Mouse (Mus musculus) activated CD4-positive, CD25-positive, alpha-beta regulatory T cell, adult 4 months (primary cell): ENCODE measurements at regions not wholly inside any gene's neighbourhood (a gene's known extent, or its start where the extent isn't known, plus 50 kb on each side); places are given as distances from the start of the nearest gene placed in this dataset.

ENCODE experiments used
- ATAC-seq: one replicate; pipeline ENCODE4 v1.8.0; 2017

- ATAC-seq, result no peak
Observed at GRCm38 (mm10) chr16:29877372-29878123, 186.6 kb upstream of the Hes1 start.

DNA sequence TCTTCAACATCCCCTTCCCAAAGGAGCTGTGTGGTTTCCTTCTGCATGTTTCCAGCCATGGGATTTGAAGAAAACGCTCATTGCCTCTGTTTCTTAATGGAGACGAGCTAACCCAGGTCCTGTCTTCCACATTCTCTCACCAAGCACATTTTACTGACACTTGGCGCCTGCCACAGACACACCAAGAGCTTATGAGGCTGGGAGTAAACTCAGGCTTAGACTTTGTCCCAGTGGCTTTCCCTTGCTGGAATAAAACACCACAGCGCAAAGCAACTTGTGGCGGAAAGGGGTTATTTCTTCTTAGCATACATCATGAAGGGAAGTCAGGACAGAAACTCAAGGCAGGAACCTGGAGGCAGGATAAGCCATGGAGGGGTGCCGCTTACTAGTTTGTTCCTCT is 184.5 kb upstream of the Hes1 start:
- no peak for ATAC-seq

- ATAC-seq, result no peak
Observed at GRCm38 (mm10) chr16:29881497-29881896, 182.7 kb upstream of the Hes1 start.

DNA sequence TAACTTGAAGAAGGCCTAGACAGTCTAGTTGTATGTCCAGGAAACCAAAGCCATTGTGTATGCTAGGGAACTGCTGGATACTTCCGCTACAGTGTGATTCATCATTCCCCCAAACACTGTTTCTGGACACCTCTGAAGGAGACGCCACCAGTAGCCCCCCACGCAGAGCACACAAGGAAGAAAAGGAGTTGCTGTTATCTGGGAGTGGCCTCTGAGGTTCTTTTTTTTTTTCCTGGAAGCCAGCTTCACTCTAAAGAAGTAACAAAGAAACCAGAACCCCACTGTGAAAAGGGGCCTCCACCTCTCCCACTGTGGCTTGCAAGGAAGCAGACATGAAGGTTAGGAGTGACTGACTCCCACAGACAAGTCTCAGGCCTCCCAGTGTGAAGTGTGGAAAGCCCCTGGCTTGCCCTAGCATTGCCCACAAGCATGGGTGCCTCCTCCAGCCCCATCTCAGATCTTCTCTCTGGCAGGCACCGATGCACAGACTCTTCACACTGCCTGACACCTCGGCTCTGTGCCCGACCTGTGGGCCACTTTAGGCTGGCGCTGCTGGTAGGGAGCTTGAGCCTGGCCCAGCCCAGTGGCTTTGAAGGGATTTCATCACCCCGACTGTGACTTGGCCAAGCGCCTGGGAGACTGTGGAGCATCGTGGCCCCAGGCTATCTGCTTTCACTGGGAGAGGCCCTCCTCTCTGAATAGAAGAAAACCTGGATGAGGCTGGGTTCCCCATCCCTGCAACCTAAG is 181.8 kb upstream of the Hes1 start:
- no peak for ATAC-seq

GRCm38 (mm10) chr16:29883252-29883992 is 180.8 kb upstream of the Hes1 start:
- ATAC-seq, result no peak

GRCm38 (mm10) chr16:29884899-29885298 is 179.3 kb upstream of the Hes1 start:
- no peak for ATAC-seq

DNA sequence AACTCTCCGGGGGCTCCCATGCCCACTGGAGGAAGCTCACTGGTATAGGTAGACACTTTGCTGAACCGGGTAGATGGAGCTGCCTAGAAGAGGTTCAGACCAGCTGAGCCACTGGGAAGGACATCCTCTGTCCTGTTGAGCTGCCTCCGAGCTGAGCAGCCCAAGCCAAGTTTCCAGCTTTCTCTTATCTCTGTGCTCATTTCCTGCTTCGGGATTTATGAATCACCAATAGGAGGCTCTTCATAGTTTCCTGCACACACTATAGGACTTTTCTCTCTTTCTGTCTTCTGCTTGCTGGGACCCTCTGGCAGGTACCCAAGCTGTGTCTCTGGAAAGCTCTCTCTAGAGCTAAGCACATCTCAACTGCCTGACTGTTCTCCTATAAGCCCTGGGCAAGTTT is 177.4 kb upstream of the Hes1 start:
- no peak for ATAC-seq

DNA sequence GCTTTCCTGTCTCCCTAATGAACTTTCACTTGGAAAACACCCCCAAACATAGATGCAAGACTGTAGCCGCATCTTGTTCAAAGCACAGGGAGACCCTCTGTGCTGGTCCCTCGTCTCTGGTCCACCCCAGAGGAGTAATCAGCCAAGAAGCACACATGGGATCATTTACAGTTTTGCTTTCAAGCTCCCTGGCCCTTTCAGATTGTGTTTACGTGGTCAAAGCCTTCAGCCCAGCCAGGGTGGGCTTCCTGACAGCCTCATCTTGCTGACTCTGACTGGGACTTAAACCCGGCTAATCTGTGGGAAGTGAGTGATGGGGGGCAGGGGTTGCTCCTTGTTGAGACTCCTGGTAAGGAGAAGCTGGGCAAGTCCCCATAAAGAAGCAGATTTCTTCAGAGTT is 174.8 kb upstream of the Hes1 start:
- no peak for ATAC-seq

GRCm38 (mm10) chr16:29891472-29891871 is 172.7 kb upstream of the Hes1 start:
- no peak for ATAC-seq

- no peak for ATAC-seq
Observed at GRCm38 (mm10) chr16:29893871-29894828, 170.0 kb upstream of the Hes1 start.

GRCm38 (mm10) chr16:29896393-29896792 is 167.8 kb upstream of the Hes1 start:
- ATAC-seq, result no peak

DNA sequence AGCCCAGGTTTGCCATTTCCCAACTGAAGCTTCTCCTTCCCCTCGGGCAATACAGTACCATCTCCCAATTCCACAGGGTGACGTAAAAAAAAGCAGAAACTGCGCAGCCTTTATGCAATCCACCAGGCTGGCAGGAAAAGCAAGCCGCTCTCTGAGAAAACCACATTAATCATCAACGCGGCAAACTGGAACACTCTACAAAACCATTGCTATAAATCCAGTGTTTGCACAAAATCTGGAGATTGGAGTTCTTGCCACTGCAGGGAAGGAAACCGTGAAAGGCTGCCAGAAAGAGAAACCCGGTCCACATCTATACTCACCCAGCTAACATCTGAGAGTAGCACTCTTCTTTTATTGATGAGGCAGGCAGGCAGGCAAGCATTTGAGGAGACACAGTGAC is 160.7 kb upstream of the Hes1 start:
- ATAC-seq, result no peak

DNA sequence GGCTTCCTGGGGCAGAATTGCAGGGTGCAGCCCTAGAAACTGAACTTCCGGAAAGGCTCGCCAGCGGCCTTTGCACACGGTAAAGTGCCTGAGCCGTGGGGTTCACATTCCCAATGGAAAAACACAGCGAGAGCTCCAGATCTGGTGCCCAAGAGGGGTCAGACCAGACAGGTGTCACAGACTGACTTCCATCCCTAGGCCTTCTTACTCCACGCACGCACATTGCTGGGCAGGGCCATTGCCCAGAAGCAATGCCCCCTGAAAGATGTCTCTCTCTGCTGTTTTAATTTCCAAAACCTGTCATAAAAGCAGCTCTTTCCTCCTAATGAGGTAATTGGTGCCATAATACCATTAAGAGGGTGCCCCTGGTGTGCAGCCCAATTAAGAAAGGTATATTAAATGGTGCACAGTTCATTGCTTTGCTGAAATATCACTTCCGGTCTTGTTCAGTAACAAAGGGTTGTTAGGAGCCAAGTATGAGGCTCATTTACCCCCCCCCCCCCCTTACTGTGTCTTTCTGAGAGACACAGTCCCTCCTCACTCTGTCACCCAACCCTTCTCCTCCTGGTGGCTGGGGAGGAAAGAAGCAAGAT is 159.9 kb upstream of the Hes1 start:
- no peak for ATAC-seq

DNA sequence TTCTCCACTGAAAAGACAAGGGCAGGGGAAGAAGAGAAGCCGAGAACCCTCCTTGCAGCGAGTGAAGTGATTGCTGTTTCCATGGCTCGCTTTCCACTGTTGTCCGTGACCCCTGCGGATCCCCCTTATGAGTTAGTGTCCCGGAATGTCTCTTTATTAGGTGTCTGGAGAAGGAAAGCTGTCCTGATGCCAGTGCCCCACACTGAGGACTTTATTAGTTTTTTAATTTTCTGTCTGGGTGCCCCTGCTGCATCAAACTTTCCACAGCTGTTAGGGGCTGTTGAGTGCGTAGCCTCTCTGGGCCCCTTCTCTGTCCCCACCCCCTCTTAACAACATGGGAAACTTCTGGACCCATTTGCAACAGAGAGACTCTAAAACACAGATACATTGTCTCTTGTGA is 156.9 kb upstream of the Hes1 start:
- no peak for ATAC-seq

DNA sequence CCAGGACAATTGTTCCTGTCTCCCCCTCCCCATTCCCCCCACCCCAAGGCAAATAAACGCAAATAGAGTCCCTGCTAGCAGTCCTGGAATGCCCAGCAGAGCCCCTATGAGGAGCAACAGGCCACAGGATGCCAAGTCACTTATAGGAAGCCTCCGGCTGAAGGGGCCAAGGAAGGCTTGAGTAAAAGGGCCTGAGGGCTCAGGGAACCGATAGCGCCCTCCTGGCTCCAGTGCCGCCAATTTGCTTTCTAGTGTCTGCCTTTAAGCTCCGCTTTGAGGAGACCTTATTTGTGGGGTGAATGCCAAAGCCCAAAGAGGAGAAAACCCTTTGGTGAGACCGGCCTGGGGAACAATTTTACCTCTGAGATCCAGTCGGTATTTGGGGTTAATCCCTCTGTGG is 156.2 kb upstream of the Hes1 start:
- ATAC-seq, result no peak

- ATAC-seq, result no peak
Observed at GRCm38 (mm10) chr16:29909923-29910465, 154.2 kb upstream of the Hes1 start.

DNA sequence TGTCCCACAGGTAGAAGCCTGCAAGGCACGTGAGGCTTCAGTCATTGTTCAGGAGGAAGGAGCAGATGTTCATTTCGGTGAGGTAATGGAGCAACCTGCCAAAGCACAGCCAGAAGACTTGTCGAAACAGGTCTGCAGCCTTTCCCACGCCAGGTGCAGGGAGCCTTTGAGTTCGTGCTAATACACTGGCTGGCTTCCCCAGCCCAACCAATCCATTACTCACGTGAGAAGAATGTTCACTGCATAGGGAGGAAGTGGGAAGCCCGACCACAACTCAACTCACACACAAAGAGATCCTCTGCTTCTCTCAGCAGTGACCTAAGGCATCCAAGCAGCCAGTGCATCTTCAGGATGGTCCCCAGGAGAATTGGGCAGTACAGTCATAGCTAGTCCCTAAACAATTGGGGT is 153.0 kb upstream of the Hes1 start:
- no peak for ATAC-seq

- no peak for ATAC-seq
Observed at GRCm38 (mm10) chr16:29913357-29914010, 150.7 kb upstream of the Hes1 start.

DNA sequence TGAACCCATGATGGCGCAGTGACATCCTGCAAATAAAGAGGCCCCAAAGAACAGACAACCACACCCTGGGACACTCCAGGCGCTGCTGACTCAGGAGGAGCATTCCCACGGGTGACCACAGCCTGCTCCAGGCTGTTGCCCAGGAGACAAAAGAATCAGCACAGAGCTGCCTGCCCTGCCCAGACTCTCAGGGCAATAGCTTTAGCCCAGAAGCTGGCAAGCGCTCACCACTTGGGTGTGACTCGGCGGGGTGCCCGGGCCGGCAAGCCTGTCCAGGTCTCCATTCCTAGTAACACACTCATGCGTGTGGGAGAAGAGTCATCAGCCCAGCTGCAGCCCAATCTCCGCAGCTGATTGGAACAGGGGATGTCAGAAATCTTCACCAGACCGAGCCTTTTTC is 148.8 kb upstream of the Hes1 start:
- ATAC-seq, result no peak

- ATAC-seq, result no peak
Observed at GRCm38 (mm10) chr16:29917989-29918388, 146.2 kb upstream of the Hes1 start.

DNA sequence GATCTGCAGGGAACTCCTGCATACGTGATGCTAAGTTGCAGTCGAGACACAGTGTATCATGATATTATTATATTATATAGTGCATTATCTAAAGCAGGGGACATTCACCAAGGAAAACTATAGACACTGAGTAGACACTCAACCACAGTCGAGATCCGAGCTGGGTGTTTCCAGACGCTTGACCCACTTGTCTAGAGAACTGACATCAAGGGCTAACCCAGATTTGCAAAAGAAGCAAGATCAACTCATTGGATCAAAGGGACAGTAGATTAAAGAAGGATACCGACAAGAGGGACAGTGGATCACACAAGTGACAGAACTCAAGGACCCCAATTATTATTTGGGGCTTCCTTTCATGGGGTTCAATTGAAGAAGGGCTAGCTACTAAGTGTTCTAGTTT is 145.8 kb upstream of the Hes1 start:
- no peak for ATAC-seq
